In genomic region chr14:20181466-20181921, GRCm38 (mm10) we compare ENCODE assay signal across 8 mouse cellular contexts. TPM values are rescaled to one million over a fixed set of nuclear protein-coding genes. Genes with fewer than 3 reads are reported as not detected.
A peak's percentile ranks its signal among the peaks of the same experiment; 100 is the strongest.
DNase-seq lines count a peak whose midpoint lies in the region; ATAC-seq lines count a peak whose summit lies in the region.

TSS of gene Kcnk5 (minus strand) at chr14:20181809.

- DNase-seq in R1 (ENCODE audit: low read depth, low spot score), result peak; percentile 94
- DNase-seq in cerebellum, postnatal 25 days, result peak; percentile 20 to 56
- peak; percentile 46 to 55 for DNase-seq in frontal cortex, postnatal 25 days (ENCODE audit: low spot score in 2 of 2)
- DNase-seq in layer of hippocampus, postnatal 14 days (ENCODE audit: low spot score in 2 of 2), result peak; percentile 56 to 61
- peak; percentile 92 for DNase-seq in lung, postnatal 14 days
- DNase-seq in ovary, postnatal 36 days (ENCODE audit: low spot score), result peak; percentile 93
- peak; percentile 90 for DNase-seq in thymus, postnatal 25 days

- H3K27ac ChIP-seq in hindbrain, embryonic 13.5 days, result no peak within 1 kb of the TSS

- ATAC-seq in hindbrain, embryonic 13.5 days (ENCODE audit: low FRiP score), result peak; percentile 94

- peak within 1 kb of the TSS; percentile 93 for H3K4me2 ChIP-seq in hindbrain, embryonic 13.5 days

- peak within 1 kb of the TSS; percentile 62 for H3K4me3 ChIP-seq in hindbrain, embryonic 13.5 days

- H3K36me3 ChIP-seq in hindbrain, embryonic 13.5 days, result no peaks in the 10 kb centered on the region

- H3K9ac ChIP-seq in hindbrain, embryonic 13.5 days, result peak within 1 kb of the TSS; percentile 64

- H3K27me3 ChIP-seq in hindbrain, embryonic 13.5 days, result peaks cover 19% of the 10 kb centered on the region

- H3K9me3 ChIP-seq in hindbrain, embryonic 13.5 days, result no peaks in the 10 kb centered on the region

- peaks cover 49% of the 10 kb centered on the region for H3K4me1 ChIP-seq in hindbrain, embryonic 13.5 days (replicated peaks)

- under 1% methylated on average over 36 of the region's 36 CpGs for WGBS in hindbrain, embryonic 13.5 days

RNA-seq across cellular contexts. Expression of gene Kcnk5, which starts in this region (rescaled TPM):
- 1.9 and 2.3 TPM in 2 replicates for polyA plus RNA-seq in hindbrain, embryonic 13.5 days (2015; fragmentation: Nextera tagmentation; extraction: Ambion mirVana)
- total RNA-seq in layer of hippocampus, postnatal 14 days (2021), result under 1 TPM; 0.39 to 0.41 TPM

Comparison
In these comparisons a context has a peak if more than half of its experiments do, and no peak if none do; other contexts are left out.
1. Peak in DNase-seq in layer of hippocampus, postnatal 14 days; RNA of the gene not detected or under 1 TPM.
2. DNase-seq: peak in every context shown above with its lines; median percentile 94 in R1; 93 in ovary, postnatal 36 days; 92 in lung, postnatal 14 days; 90 in thymus, postnatal 25 days; 58 in layer of hippocampus, postnatal 14 days; 50 in frontal cortex, postnatal 25 days; 38 in cerebellum, postnatal 25 days.